Mouse (Mus musculus) CH12.LX (cell line): Measurements from ENCODE around the gene BC052040. TPM values are rescaled to one million over a fixed set of nuclear protein-coding genes. Genes with fewer than 3 reads are reported as not detected.

Experiments used
- DNase-seq: peaks from one replicate; pipeline ENCODE4 v3.0.0-alpha.2; 2013; ENCODE audit errors: extremely low read depth
- H3K27ac ChIP-seq: 2 replicates; pipeline ENCODE4 v1.5.1; 2012; ENCODE audit warnings: low read depth, mild to moderate bottlenecking, control low read depth, moderate library complexity; ENCODE audit not compliant: insufficient read depth
- H3K27me3 ChIP-seq: replicated peaks from 2 replicates; pipeline ENCODE3; 2012; ENCODE audit warnings: inconsistent platforms
- H3K36me3 ChIP-seq, 2 experiments: replicated peaks in 1 of 2; 2 replicates each; pipeline versions ENCODE3 to v1.6.1; 2012; ENCODE audit warnings: inconsistent platforms in 1 of 2, low read length in 1 of 2, mild to moderate bottlenecking in 1 of 2, mixed read lengths in 1 of 2, moderate library complexity in 1 of 2; ENCODE audit not compliant: control insufficient read depth in 1 of 2, insufficient read depth in 1 of 2
- H3K4me1 ChIP-seq, 2 experiments: 2 replicates each; pipeline ENCODE4 v1.6.1; 2012; ENCODE audit warnings: inconsistent platforms in 1 of 2, moderate library complexity in 1 of 2; ENCODE audit not compliant: insufficient read depth in 2 of 2, control insufficient read depth in 1 of 2
- H3K4me2 ChIP-seq: 2 replicates; pipeline ENCODE4 v1.6.1; 2012; ENCODE audit warnings: low read depth, mild to moderate bottlenecking, control low read depth; ENCODE audit not compliant: poor library complexity, insufficient read depth, severe bottlenecking
- H3K4me3 ChIP-seq, 3 experiments: fragments of 150-350 bp in 1 of 3; sonication (generic) in 1 of 3; replicated peaks in 1 of 3; 2 replicates each; pipeline versions ENCODE3 to v1.5.1; 2011 to 2012; ENCODE audit warnings: low read depth in 2 of 3, low read length in 2 of 3, mild to moderate bottlenecking in 2 of 3, moderate library complexity in 2 of 3, control low read depth in 1 of 3, improper control_type of control experiment in 1 of 3, inconsistent platforms in 1 of 3, mixed read lengths in 1 of 3; ENCODE audit not compliant: poor library complexity in 1 of 3
- H3K79me2 ChIP-seq: replicated peaks from 2 replicates; pipeline ENCODE4 v1.6.1; 2012; ENCODE audit warnings: mild to moderate bottlenecking, moderate library complexity; ENCODE audit not compliant: control insufficient read depth, poor library complexity, insufficient read depth, severe bottlenecking; ENCODE audit errors: extremely low read depth
- H3K9ac ChIP-seq: 2 replicates; pipeline ENCODE4 v1.6.1; 2012; ENCODE audit warnings: low read depth, mild to moderate bottlenecking, control low read depth, moderate library complexity; ENCODE audit not compliant: insufficient read depth
- H3K9me3 ChIP-seq: replicated peaks from 2 replicates; pipeline ENCODE3; 2012; ENCODE audit warnings: low read length, inconsistent platforms, mixed read lengths
- BHLHE40 ChIP-seq: IDR thresholded peaks from 2 replicates; pipeline ENCODE4 v1.6.1; 2011; ENCODE audit warnings: mild to moderate bottlenecking, low read depth, low read length, improper control_type of control experiment
- CHD1 ChIP-seq: IDR thresholded peaks from 2 replicates; pipeline ENCODE4 v1.6.1; 2012; ENCODE audit warnings: low read depth, low read length, improper control_type of control experiment, inconsistent platforms
- CHD2 ChIP-seq: IDR thresholded peaks from 2 replicates; pipeline ENCODE4 v1.6.1; 2011; ENCODE audit warnings: low read length, improper control_type of control experiment
- E2F4 ChIP-seq: IDR thresholded peaks from 2 replicates; pipeline ENCODE4 v1.6.1; 2011; ENCODE audit warnings: low read depth, low read length, improper control_type of control experiment; ENCODE audit not compliant: insufficient replicate concordance
- ELF1 ChIP-seq: IDR thresholded peaks from 2 replicates; pipeline ENCODE4 v1.6.1; 2014; ENCODE audit warnings: low read depth, mild to moderate bottlenecking, inconsistent platforms, low read length, improper control_type of control experiment
- EP300 ChIP-seq: IDR thresholded peaks from 2 replicates; pipeline ENCODE4 v1.6.1; 2011; ENCODE audit warnings: low read length, improper control_type of control experiment
- ETS1 ChIP-seq: conservative IDR thresholded peaks from 2 replicates; pipeline ENCODE4 v1.6.1; 2012; ENCODE audit warnings: low read depth, mild to moderate bottlenecking, inconsistent platforms, low read length, improper control_type of control experiment, moderate library complexity
- HCFC1 ChIP-seq: IDR thresholded peaks from 2 replicates; pipeline ENCODE4 v1.6.1; 2012; ENCODE audit warnings: low read depth, mild to moderate bottlenecking, inconsistent platforms, low read length, improper control_type of control experiment
- JUN ChIP-seq: IDR thresholded peaks from 2 replicates; pipeline ENCODE4 v1.6.1; 2011; ENCODE audit warnings: low read depth, mild to moderate bottlenecking, low read length, improper control_type of control experiment, moderate library complexity; ENCODE audit not compliant: insufficient read depth
- JUND ChIP-seq: conservative IDR thresholded peaks from 2 replicates; pipeline ENCODE4 v1.6.1; 2011; ENCODE audit warnings: low read depth, low read length, improper control_type of control experiment
- KAT2A ChIP-seq: IDR thresholded peaks from 2 replicates; pipeline ENCODE4 v1.6.1; 2012; ENCODE audit warnings: low read length, improper control_type of control experiment, inconsistent platforms; ENCODE audit not compliant: insufficient replicate concordance
- MAX ChIP-seq: IDR thresholded peaks from 2 replicates; pipeline ENCODE4 v1.6.1; 2011; ENCODE audit warnings: low read length, improper control_type of control experiment
- MXI1 ChIP-seq: IDR thresholded peaks from 2 replicates; pipeline ENCODE4 v1.6.1; 2011; ENCODE audit warnings: mild to moderate bottlenecking, low read depth, low read length, improper control_type of control experiment
- MYC ChIP-seq: IDR thresholded peaks from 2 replicates; pipeline ENCODE4 v1.6.1; 2011; ENCODE audit warnings: low read depth, mild to moderate bottlenecking, improper control_type of control experiment, low read length
- NELFE ChIP-seq: IDR thresholded peaks from 2 replicates; pipeline ENCODE4 v1.6.1; 2011; ENCODE audit warnings: low read depth, low read length, improper control_type of control experiment
- PAX5 ChIP-seq: IDR thresholded peaks from 2 replicates; pipeline ENCODE4 v1.6.1; 2012; ENCODE audit warnings: low read length, inconsistent platforms, mixed read lengths
- POLR2A ChIP-seq: IDR thresholded peaks from 2 replicates; pipeline ENCODE4 v1.6.1; 2011; ENCODE audit warnings: low read depth, mild to moderate bottlenecking, improper control_type of control experiment, low read length
- POLR2AphosphoS2 ChIP-seq: IDR thresholded peaks from 2 replicates; pipeline ENCODE4 v1.6.1; 2011; ENCODE audit warnings: low read depth, low read length, improper control_type of control experiment
- SIN3A ChIP-seq: IDR thresholded peaks from 2 replicates; pipeline ENCODE4 v1.6.1; 2012; ENCODE audit warnings: low read length, improper control_type of control experiment, inconsistent platforms
- SMC3 ChIP-seq: IDR thresholded peaks from 2 replicates; pipeline ENCODE4 v1.6.1; 2011; ENCODE audit warnings: low read depth, low read length, improper control_type of control experiment
- TCF12 ChIP-seq: IDR thresholded peaks from 2 replicates; pipeline ENCODE4 v1.6.1; 2014; ENCODE audit warnings: low read depth, mild to moderate bottlenecking, inconsistent platforms, low read length, improper control_type of control experiment
- USF1 ChIP-seq: IDR thresholded peaks from 2 replicates; pipeline ENCODE4 v1.6.1; 2014; ENCODE audit warnings: low read depth, mild to moderate bottlenecking, inconsistent platforms, low read length, improper control_type of control experiment
- USF2 ChIP-seq: conservative IDR thresholded peaks from 2 replicates; pipeline ENCODE4 v1.6.1; 2011; ENCODE audit warnings: low read depth, low read length, improper control_type of control experiment
- ZNF384 ChIP-seq: IDR thresholded peaks from 2 replicates; pipeline ENCODE4 v1.6.1; 2012; ENCODE audit warnings: low read depth, low read length, improper control_type of control experiment, inconsistent platforms
- dilution Hi-C: fragments of 300-500 bp; cut with MboI; formaldehyde crosslinking; loops from 2 replicates; pipeline ENCODE4 v1.14.3; 2020; ENCODE audit warnings: low sequenced_read_pairs; ENCODE audit not compliant: extremely low pct_unique_long_range_greater_than_20kb, extremely low pct_ligation_motif_present
- in situ Hi-C: fragments of 300-500 bp; cut with MboI; formaldehyde crosslinking; loops from 3 replicates; pipeline ENCODE4 v1.14.3; 2019; ENCODE audit warnings: low sequenced_read_pairs, low pct_ligation_motif_present, low pct_unique_long_range_greater_than_20kb, mixed read lengths
- polyA plus RNA-seq: library from polyadenylated mRNA; unstranded; fragments of >175 nt; gene quantifications from 2 replicates; pipeline ENCODE4 v1.2.1, GENCODE M21; 2012; ENCODE audit warnings: low read depth; ENCODE audit not compliant: insufficient read length
- total RNA-seq, 2 experiments: library from RNA; depleted of rRNA; stranded (reverse); fragments of 300-350 nt in 1 of 2; fragments of >200 nt in 1 of 2; gene quantifications; 2 replicates each; pipeline ENCODE4 v1.2.3; 2012 to 2014

The BC052040 gene
- total and polyA plus RNA-seq, 3 experiments, result 5.9 to 16.5 (median 6.5) TPM

- peaks cover 5 to 31% of the 10 kb centered on the region in 2 experiments for H3K36me3 ChIP-seq
- dilution Hi-C loops, result no loop called here
- H3K9me3 ChIP-seq, result no peaks in the 10 kb centered on the region
- TF ChIP-seq POLR2AphosphoS2, result no peak
- TF ChIP-seq ELF1, result no peak
- TF ChIP-seq NELFE, result no peak
- TF ChIP-seq TCF12, result no peak
- TF ChIP-seq JUN, result no peak
- no peak for TF ChIP-seq CHD2
- no peak for TF ChIP-seq JUND
- TF ChIP-seq KAT2A, result no peak
- no peak for TF ChIP-seq POLR2A
- TF ChIP-seq SIN3A, result no peak
- TF ChIP-seq MXI1, result no peak
- no peak for TF ChIP-seq CHD1
- no peak for TF ChIP-seq E2F4
- no peaks in the 10 kb centered on the region for H3K27me3 ChIP-seq
- H3K4me3 ChIP-seq, result no peak overlapping the region
- H3K9ac ChIP-seq, result no peak overlapping the region
- DNase-seq, result no peak
- no peak overlapping the region for H3K4me2 ChIP-seq
- H3K27ac ChIP-seq, result no peak overlapping the region
- no peaks in the 10 kb centered on the region for H3K79me2 ChIP-seq
- H3K4me1 ChIP-seq, result no peaks in the 10 kb centered on the region
- in situ Hi-C loops, result no loop called here
Observed at GRCm38 (mm10) chr2:115687612-115688011, 106.1 kb downstream of the BC052040 start.

- Histone ChIP-seq H3K27ac (no peak overlapping the region), H3K9ac (no peak overlapping the region), H3K36me3 (peaks cover 5 to 33% of the 10 kb centered on the region in 2 experiments), H3K4me3 (no peak overlapping the region), H3K4me2 (no peak overlapping the region), H3K9me3 (no peaks in the 10 kb centered on the region)
- in situ Hi-C loops, result no loop called here
- TF ChIP-seq ELF1 (no peak), HCFC1 (no peak), MXI1 (no peak), BHLHE40 (no peak), USF2 (no peak), KAT2A (no peak), JUND (no peak), ETS1 (no peak), E2F4 (no peak), USF1 (no peak), PAX5 (no peak), SMC3 (no peak), MYC (no peak), ZNF384 (no peak), EP300 (no peak), POLR2AphosphoS2 (no peak), MAX (no peak)
- TF ChIP-seq, all 38 proteins: peak for 0
- H3K27me3 ChIP-seq, result no peaks in the 10 kb centered on the region
- DNase-seq, result no peak
- H3K4me1 ChIP-seq, result no peaks in the 10 kb centered on the region
- dilution Hi-C loops, result no loop called here
- no peaks in the 10 kb centered on the region for H3K79me2 ChIP-seq
Observed at GRCm38 (mm10) chr2:115688282-115688681, 106.8 kb downstream of the BC052040 start.
